Mouse (Mus musculus) activated CD4-positive, CD25-positive, alpha-beta regulatory T cell, adult 4 months (primary cell): Measurements from ENCODE around the gene Wfdc12. TPM values are rescaled to one million over a fixed set of nuclear protein-coding genes. Genes with fewer than 3 reads are reported as not detected.

ENCODE experiments used
- ATAC-seq: one replicate; pipeline ENCODE4 v1.8.0; 2017
- polyA plus RNA-seq, 2 experiments: library from polyadenylated mRNA; unstranded; fragments of 100-300 nt; shearing (Covaris generic); gene quantifications; one replicate each; pipeline ENCODE4 v1.2.1; 2017

Gene Wfdc12
- polyA plus RNA-seq, 2 experiments from 2014 or later: not detected

DNA sequence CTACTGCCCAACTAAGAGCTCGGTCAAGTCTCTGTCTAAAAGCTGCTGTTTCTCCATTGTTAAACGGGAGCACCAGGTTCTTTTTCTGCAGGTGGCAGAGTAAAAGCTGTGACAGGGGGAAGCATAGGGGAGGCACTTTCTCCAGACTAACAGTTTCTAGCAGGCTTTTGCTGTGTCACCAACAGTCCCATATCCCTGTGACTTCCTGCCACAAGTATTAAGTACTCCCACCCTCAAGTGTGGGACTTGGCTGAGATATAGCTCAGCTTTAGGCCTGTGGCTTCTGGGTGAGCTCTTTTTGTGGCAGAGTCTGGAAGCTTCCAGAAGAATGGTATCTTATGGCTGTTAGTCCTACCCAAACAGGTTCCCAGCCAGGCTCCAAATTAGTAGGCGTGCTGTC is 14.6 kb downstream of the Wfdc12 start:
- no peak for ATAC-seq

DNA sequence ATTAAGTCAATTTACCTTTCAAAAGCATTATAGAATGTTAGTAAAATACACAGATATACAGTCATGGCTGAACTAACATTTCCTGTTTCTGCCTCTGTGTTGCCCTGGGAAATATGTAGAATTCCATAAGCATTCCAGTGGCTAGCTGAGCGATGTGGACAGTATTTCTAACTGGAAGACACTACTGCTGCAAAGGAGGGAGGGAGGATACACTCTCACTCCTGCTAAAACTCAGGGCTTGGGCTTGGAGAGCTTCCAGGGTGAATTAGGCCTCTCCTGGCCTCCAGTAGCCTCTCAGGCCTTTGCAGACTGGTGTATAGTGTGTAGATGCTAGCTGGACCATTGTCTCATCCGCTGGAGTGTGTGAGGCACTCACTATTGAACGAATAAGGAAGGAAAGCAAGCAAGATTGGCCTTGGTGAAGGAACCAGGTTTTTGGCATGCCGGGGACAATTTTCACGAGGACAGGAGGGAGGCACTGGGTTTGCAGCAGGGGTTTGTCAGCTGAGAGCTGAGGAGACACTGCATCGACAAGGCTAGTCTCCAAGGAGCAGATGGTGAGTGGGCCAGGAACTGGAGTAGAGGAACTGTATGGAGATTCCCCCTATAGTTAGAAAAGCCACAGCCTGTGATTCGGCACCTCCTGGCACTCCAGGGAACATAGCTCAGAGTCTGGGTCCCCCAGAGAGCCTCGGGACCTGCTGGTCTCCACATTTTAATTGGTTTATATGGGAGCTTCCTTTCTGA is 15.6 kb downstream of the Wfdc12 start:
- no peak for ATAC-seq

DNA sequence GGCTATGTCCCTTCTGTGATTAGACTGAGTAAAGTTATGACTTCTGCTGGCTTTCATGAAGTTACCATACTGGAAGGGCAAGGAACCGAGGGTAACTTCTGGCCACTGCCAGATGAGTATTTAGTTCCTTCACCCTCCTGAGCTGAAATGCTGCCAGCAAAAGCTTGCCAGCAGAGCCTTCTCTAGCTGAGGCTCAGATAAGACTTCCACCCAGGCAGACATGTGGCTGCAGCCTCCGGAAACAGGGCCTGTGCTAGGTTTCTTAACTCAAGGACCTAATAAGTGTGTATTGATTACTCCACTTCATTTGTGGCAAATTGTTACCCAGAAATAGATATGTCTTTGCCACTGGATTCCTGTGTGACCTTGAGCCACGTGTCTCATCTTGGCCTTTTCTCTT is 17.0 kb downstream of the Wfdc12 start:
- ATAC-seq: no peak

DNA sequence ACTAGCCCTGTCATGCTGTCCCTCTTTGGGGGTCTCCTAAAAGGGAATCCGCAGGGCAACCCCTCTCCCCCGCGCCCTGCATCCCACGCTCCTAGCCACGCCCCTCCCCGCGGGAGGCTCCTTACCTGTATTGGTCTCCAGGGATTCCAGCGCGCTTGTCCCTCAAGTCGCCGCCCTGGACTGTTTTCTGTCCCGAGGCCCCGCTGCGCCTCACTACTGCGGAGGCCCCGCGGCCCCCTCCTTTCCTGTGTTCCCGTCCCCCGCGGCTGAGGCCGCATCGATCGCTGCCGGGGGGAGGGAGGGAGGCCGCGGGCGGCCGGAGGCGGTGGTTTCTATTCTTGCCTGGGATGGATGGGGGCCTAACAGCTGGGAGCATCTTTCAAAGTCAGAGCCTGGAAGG is 19.5 kb downstream of the Wfdc12 start, which contains the start of gene Kcns1:
TSS of gene Kcns1 (minus strand) at position 212 of the 400 bp plus-strand sequence.
- ATAC-seq: no peak

DNA sequence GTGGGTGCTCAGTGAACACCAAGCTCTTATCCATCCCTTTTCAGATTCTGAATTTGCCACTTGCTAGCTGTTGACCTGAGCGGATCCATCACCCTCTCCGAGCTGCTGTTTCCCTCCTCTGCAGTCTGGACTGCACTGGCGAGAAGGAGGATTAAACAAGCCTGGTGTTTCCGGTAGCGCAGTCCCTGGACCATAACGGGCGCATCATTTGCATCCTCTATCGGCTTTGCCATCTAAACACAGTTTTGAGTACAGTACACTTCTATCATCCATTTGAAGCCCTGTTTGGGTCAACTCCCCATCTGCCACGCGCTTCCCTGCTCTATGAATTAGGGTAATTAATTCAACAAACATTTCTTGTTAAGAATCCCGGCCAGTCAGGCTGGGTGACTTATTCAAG is 20.1 kb downstream of the Wfdc12 start:
- no peak for ATAC-seq

DNA sequence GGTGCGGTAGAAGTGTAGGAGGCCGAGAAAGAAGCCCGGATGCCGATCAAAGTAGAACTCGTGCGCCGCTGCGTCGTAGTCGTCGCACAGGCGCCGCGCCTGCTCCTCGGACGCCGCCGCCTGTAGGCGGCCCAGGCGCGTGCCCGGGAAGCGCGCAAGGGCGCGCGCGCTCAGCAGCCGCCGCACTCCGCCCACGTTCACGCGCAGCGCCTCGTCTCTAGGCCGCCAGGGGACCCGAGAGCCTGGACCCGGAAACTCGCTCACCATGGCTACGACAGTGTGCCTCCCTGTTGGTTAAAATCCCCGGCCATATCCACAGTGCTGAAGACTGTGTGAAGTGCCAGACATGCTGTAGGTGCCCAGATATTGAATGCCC is 21.8 kb downstream of the Wfdc12 start:
- ATAC-seq: peak; percentile 43

DNA sequence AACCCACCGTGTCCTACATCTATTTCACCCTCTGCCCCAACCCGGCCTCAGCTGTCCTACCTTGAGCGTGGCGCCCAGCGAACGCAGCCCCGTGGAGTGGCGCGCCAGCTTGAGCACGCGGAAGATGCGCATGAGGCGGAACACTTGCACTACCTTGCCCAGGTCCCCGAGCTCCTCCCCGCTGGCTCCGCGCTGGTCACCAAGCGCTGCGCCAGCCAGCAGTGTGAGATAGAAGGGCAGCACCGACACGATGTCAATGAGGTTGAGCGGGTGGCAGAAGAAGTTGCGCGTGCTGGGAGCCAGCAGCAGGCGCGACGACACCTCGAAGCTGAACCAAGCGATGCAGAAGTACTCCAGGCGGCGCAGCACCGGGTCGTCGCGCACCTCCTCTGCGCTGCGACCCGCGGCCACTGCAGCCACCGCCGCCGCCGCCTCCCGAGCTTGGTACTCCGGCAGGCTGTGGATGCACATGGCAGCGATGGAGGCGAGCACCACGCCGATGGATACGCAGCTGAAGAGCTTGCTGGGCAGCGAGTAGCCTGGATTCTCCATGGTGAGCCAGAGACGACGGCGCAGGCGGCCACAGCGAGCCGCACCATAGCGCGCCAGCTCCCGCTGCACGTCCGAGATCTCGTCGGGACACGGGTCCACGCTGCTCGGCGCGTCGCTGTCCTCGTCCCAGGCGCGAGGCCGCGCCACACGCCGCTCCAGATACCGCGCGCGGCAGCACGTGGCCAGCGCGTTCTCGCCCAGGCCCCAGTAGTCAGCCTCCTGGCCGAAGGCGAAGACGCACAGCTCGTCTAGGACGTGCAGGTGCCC is 22.4 kb downstream of the Wfdc12 start:
- ATAC-seq: no peak

DNA sequence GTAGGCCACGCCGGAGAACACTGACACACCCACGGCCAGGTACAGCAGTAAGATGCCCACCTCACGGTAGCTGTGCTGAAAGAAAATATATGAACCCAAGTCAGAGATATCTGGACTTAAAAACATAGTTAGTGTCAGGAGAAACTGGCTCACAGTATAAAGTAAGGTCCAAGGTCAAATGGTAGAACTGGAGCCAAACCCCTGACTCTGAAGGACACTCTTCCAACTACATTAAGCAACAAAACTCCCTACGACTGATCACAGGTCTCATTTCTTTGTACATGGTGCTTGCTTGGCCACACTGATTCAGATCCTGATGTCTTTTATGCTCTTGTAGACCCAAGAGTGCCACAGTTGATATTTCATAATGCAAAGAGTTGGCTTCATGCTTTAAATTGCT is 25.5 kb downstream of the Wfdc12 start:
- no peak for ATAC-seq

DNA sequence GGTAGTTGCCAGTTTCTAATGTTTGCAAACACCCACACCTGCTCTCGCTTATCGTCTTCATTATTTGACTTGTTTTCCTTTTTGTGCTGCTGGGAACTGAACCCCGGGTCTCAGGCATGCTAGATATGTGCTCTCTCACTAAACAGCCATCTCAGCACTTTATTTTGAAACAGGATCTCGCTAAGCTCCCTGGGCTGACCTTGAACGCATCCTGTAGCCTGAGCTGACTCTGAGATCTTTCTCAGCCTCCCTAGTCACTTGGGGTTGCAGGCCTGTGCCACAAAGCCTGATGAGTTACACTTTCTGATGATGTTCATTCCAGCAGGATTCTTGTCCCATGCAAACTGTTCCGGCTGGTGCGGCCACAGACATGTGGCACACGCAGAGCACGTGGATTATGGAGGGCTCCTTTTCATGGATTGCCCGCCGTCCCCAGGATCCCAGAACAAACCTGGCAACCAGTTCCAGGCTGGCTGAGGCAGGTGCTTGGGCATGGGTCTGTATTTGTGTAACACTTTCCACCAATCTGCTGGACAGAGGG is 28.8 kb downstream of the Wfdc12 start:
- no peak for ATAC-seq

DNA sequence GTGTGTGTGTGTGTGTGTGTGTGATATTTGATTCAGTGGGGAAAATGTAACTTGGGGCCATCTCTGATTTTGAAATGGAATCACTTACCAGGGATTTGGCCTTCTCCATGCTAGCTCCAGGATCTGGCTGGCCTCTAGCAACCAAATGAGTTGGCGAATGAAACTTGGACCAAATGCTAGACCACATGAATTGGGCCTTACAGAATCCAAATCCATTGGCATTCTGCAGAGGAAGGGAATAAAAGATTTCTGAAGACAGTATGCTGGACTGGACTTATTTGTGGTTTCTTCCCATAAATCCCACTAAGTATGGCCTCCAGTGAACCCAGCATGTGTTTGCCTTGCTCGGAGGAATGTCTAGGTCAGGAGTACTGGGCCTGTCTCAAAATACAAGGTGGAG is 31.6 kb downstream of the Wfdc12 start:
- ATAC-seq: no peak

DNA sequence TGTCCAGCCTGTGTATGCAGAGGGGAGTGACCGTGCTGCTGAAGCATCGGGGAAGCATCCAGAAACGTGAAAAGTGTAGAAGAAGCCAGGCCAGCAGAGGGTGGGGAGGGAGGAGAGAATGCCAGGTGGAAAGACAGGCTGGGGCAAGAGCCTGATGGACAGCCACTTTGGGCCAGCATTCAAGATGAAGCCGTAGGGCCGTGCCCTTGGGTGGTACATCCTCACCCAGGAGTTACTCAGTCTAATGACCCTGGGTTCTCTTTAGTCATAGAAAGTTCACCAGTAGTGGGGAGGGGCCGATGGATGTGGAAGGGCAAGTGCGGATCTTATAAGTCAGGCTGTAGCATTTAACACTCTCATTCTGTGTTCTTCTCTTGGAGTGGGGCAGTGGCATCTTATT is 34.2 kb downstream of the Wfdc12 start:
- ATAC-seq: no peak

DNA sequence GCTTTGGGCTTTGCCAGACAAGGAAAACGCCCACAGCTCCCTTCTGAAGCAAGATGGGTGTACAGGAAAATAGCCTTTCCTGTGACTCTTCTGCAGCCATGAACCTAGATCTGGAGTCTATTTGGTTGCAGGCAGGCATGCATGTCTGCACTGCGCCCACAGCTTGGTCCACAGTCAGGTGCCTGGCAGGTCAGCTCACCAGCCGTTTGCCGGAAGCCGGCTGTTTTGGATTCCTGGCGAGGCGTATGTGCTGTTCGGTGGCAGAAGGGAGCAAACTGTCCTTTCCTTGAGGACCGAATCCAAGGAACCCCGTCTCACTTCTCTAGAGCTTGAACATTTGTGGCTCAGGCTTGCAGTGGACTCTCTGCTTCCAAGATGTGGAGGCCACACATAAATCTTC is 36.4 kb downstream of the Wfdc12 start:
- no peak for ATAC-seq

DNA sequence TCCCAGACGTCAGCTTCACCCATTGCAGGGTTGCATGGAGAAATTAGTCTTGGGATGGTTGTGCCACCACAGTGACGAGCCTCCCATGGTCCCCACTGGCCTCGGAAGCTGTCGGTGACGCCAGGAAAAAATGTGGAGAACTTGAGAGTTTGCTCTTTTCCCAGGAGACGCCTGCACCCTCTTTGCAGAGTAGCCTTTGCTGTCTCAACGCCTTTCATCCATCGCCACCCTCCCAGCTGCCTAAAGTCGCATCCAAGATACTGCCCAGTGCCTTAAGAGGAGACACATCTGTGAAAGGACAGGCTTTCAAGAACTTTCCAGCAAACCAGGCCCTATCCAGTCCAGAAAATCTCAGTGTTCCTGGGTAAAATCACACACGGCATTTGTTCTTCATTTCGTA is 38.1 kb downstream of the Wfdc12 start:
- ATAC-seq: no peak

DNA sequence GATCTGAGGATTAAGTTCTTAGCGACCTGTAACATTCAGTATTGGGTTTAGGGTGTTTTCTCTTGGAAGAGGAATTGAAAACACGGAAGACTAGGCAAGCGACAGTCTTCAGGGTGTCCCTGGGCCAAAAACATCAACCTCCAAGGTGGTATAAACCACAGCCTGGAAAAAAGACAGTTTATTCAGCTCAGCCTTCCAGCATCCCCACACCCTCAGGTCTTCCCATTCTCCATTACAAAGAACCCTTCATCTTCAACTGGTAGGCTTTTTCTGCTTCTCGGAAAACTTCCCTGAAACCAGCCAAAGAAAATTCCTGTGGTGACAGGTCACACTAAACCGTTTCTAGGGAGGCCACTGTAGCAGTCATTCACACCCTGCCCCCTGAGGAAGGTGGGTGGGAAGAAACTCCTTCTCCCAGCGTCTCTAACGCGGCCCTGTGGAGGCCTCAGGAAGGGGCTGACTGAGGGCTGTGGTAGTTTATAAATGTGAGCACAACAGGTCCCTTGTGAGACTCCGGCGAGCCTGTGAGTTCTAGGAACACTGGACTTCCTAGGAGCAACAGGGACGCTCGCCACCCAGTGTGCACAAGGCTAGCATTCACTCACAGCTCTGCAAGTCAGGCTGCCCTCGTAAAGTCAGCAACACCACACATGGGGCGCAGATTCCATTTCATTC is 40.2 kb downstream of the Wfdc12 start:
- ATAC-seq: no peak

DNA sequence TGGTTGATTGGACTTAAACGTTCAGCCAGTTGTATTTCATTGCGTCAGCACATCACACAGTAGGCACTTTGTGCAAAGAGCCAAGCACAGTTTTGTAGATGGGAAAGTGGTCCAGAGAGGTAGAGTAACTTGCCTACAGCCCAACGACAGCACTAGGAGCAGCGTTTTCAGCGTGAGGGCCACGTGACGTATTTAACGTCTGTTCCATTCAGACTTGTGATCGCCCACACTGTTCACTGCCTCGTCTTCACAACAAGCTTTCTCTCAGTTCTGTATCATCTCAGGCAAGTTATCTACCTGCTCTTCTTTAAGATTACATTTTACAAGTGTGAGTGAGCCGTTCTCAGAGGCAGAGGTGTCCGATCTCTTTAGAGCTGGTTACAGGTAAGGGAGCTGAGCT is 43.9 kb downstream of the Wfdc12 start:
- ATAC-seq: no peak

DNA sequence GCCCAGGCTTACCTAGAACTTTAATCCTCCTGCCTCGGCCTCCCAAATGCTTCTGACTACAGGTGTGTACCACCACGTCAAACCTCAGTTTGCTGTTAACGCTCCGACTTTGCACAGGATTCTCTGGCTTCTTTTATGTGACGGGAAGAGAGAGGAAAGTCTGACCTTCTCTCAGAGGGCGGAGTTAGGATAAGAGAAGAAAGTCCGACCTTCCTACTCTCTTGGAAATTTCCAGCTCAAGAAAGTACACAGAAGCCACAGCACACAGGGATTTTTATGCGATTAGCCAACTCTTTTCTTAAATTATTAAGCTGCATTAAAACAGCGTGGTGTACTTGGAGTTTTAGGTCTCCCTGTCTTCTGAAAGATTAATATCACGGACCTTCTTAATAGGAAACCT is 45.9 kb downstream of the Wfdc12 start:
- no peak for ATAC-seq

DNA sequence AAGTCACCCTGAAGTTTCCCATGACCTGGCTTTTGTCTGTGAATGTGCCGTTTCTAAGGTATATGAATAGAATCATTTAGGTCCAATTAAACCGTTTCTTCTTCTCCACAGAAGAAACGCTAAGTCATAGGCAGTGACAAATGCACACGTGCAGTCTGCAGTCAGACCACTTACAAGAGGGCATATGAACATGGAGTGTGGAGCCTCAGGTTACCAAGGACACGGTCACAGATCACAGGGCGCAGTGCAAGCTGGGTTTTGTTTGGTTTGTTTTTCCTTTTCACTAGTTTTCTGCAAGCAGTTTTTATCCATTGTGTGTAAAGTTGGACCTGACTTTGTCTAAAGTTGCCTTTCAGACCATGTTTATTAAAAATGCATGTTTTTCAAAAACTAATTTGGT is 46.4 kb downstream of the Wfdc12 start:
- no peak for ATAC-seq

DNA sequence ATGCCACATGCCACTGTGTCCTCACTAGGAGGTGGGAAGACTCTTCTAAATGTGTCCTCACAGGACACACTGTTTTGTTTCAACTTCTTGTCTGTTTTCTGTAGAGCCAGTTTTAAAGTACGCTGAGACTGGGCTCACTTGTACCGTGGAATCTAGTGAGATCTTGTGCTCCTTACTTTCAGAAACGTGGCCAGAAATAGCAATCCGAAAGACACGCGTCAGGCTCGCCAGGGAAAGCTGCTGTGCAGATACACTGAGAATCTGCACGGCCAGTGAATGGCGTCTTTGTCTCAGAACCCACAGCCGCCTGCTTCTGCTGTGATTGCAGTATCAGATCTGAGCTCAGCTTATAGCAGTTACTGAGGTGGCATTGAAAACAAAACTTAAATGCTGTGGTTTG is 48.4 kb downstream of the Wfdc12 start:
- no peak for ATAC-seq

Other genes starting within 250 kb of the Wfdc12 start
- 10 to 100 TPM; 80.9 to 82.3 TPM for gene Ywhab, start 195.6 kb downstream of the Wfdc12 start, polyA plus RNA-seq
- gene Pabpc1l, start 165.2 kb downstream of the Wfdc12 start, polyA plus RNA-seq: 1 to 10 TPM; 2.9 to 4.1 TPM
- 100 to 1,000 TPM; 188 to 203 TPM for gene Stk4, start 120.3 kb downstream of the Wfdc12 start, polyA plus RNA-seq
- gene Tomm34, start 119.4 kb downstream of the Wfdc12 start, polyA plus RNA-seq: 100 to 1,000 TPM; 109 to 114 TPM
- gene Kcns1, start 19.5 kb downstream of the Wfdc12 start, polyA plus RNA-seq: under 1 TPM in 1 of 2 experiments, not detected in 1; 0.12 TPM
- gene Wfdc5, start 7.9 kb downstream of the Wfdc12 start, polyA plus RNA-seq: not detected
- not detected for gene Wfdc15a, start 9.5 kb upstream of the Wfdc12 start, polyA plus RNA-seq
- not detected for gene Wfdc15b, start 31.1 kb upstream of the Wfdc12 start, polyA plus RNA-seq
- gene Svs2, start 47.9 kb upstream of the Wfdc12 start, polyA plus RNA-seq: not detected
- gene Svs3b, start 66.0 kb upstream of the Wfdc12 start, polyA plus RNA-seq: not detected
- not detected for gene Svs4, start 87.9 kb upstream of the Wfdc12 start, polyA plus RNA-seq
- gene Svs3a, start 98.7 kb upstream of the Wfdc12 start, polyA plus RNA-seq: not detected
- not detected for gene Svs6, start 126.1 kb upstream of the Wfdc12 start, polyA plus RNA-seq
- gene Svs5, start 142.1 kb upstream of the Wfdc12 start, polyA plus RNA-seq: not detected
- 1 to 10 TPM; 3.4 to 4.2 TPM for gene Slpi, start 198.5 kb upstream of the Wfdc12 start, polyA plus RNA-seq
- not detected for gene Rbpjl, start 212.5 kb upstream of the Wfdc12 start, polyA plus RNA-seq
- gene Matn4, start 214.6 kb upstream of the Wfdc12 start, polyA plus RNA-seq: under 1 TPM in 1 of 2 experiments, not detected in 1; 0.32 TPM